Mouse (Mus musculus): Measurements from ENCODE around the gene Gm43064. TPM values are rescaled to one million over a fixed set of nuclear protein-coding genes. Genes with fewer than 3 reads are reported as not detected.

Gm43064 gene
- polyA plus RNA-seq (2017; shearing (Covaris generic)), result 0.38 TPM

GRCm38 (mm10) chr3:103808891-103809798 lies at the start of gene Gm43064, which contains the start of the genes Dclre1b and Ap4b1:
Gm43064 (plus strand) TSS chr3:103809573.
Dclre1b (minus strand) TSS chr3:103809444.
Ap4b1 (plus strand) TSS chr3:103809520.

GRCm38 (mm10) chr3:103791230-103792110 lies 17.9 kb upstream of the Gm43064 start, which contains the start of gene Hipk1:
Hipk1 (minus strand) TSS chr3:103791563.

GRCm38 (mm10) chr3:103832426-103832825 lies 23.1 kb downstream of the Gm43064 start, which contains the start of gene Bcl2l15:
Bcl2l15 (plus strand) TSS chr3:103832601.

GRCm38 (mm10) chr3:103858881-103859801 lies 49.8 kb downstream of the Gm43064 start, which contains the start of gene Ptpn22:
Ptpn22 (plus strand) TSS chr3:103859795.

Other genes starting within 250 kb of the Gm43064 start
- gene Syt6, start 234.3 kb upstream of the Gm43064 start, polyA plus RNA-seq (2017; shearing (Covaris generic)), result not detected
- 2.8 TPM for gene Atg4a-ps, start 163.5 kb upstream of the Gm43064 start, polyA plus RNA-seq (2017; shearing (Covaris generic))
- 0.45 TPM for gene Olfml3, start 71.6 kb upstream of the Gm43064 start, polyA plus RNA-seq (2017; shearing (Covaris generic))
- not detected for gene Gm10964, start 70.2 kb upstream of the Gm43064 start, polyA plus RNA-seq (2017; shearing (Covaris generic))
- gene Hipk1, start 18.0 kb upstream of the Gm43064 start, polyA plus RNA-seq (2017; shearing (Covaris generic)), result 14.7 TPM
- gene Dclre1b, start 129 bp upstream of the Gm43064 start, polyA plus RNA-seq (2017; shearing (Covaris generic)), result 23.6 TPM
- gene Ap4b1, start 53 bp upstream of the Gm43064 start, polyA plus RNA-seq (2017; shearing (Covaris generic)), result 31.3 TPM
- gene Bcl2l15, start 23.0 kb downstream of the Gm43064 start, polyA plus RNA-seq (2017; shearing (Covaris generic)), result 1.4 TPM
- gene Ptpn22, start 50.2 kb downstream of the Gm43064 start, polyA plus RNA-seq (2017; shearing (Covaris generic)), result 306 TPM
- 10.6 TPM for gene Rsbn1, start 104.5 kb downstream of the Gm43064 start, polyA plus RNA-seq (2017; shearing (Covaris generic))
- 9.3 TPM for gene Phtf1, start 158.5 kb downstream of the Gm43064 start, polyA plus RNA-seq (2017; shearing (Covaris generic))

Data from activated CD4-positive, CD25-positive, alpha-beta regulatory T cell, adult 9 weeks (primary cell).